Mouse (Mus musculus) left cerebral cortex, adult 2 months (tissue): ENCODE data around the gene Cnn1. TPM values are rescaled to one million over a fixed set of nuclear protein-coding genes. Genes with fewer than 3 reads are reported as not detected.
"Not testable (repeated sequence)": the region's sequence is repeated elsewhere in the genome, so short reads cannot be mapped to it uniquely, and the experiment has no call there.

Source experiments
- DNase-seq, 2 experiments: peaks; one replicate each; pipeline ENCODE4 v3.0.0; 2021 to 2022; ENCODE audit warnings: low spot score in 2 of 2, mixed read lengths in 1 of 2; ENCODE audit errors: extremely low spot score in 1 of 2
- H3K27ac ChIP-seq: fragments of 200-600 bp; 2 replicates; pipeline ENCODE4 v1.8.1; 2022
- H3K4me3 ChIP-seq: fragments of 200-600 bp; 2 replicates; pipeline ENCODE4 v1.8.1; 2022
- CTCF ChIP-seq: fragments of 200-600 bp; IDR thresholded peaks from 2 replicates; pipeline ENCODE4 v1.8.1; 2022; ENCODE audit warnings: antibody characterized with exemption, mild to moderate bottlenecking, moderate library complexity
- intact Hi-C: fragments of 180-260 bp; cut with DNase I; formaldehyde crosslinking; loops from one replicate; pipeline ENCODE4 v1.15.1; 2025
- total RNA-seq, 2 experiments: library from RNA; stranded (reverse); gene quantifications; 2 replicates each; pipeline ENCODE4 v1.2.3; 2021

Gene Cnn1
- total RNA-seq, 2 experiments from 2014 or later = 0.41 to 1.3 TPM

DNA sequence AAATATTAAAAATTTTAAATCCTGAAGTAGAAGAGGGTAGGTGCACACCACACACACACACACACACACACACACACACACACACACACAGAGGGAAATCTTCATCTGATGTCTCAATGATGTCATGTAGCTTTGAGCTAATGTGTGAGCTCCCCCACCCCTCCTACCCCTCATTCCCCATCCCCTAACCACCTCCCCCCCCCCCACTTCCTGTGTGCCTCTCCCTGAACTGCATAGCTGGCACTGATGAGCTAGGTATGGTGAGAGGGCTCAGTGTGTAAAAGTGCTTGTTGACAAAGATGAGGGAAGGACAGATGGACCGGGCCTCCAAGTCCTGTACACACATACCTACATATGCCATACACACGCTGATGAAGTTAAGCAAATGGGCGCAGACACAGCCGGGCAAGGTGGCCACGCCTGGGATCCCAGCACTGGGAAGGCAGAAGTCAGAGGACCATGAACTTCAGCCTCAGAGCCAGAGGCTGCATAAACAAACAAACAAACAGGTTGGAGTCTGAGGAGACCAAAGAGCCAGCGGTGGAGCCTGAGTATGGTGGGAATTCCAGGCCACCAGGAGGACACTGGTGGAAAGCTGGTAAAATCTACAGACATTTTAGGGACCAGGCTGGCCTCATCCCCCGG, 35.4 kb downstream of the Cnn1 start:
- DNase-seq = no peak
- no peak overlapping the region for H3K27ac ChIP-seq
- no peak overlapping the region for H3K4me3 ChIP-seq
- intact Hi-C loops = no loop called here
- no peak for TF ChIP-seq CTCF

DNA sequence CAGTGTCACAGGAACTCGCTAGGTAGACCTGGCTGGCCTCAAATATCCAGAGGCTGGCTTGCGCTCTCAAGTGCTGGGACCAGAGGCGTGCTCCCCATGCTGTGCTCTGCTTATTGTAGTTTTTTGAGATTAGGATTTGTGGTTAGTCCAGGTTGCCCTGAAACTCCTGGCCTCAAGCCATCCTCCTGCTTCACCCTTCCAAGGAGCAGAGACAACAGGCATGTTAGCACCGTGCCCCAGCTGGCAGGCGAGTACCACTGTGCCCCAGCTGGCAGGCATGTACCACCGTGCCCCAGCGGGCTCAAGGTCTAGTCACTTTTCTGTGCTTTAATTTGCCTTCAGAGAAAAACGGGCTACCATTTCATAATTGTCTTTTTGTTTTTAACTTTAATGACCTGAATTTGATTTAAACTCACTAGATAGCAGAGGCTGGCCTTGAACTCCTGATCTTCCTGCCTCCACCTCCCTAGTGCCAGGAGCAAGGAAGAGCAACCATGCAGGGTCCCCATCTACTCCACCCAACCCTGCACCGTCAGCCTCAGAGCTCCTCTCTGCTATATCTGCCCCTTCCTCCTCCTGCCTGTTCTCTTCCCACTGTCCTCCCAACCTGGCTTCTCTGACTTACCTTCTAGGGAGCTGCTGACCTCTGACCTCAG, 36.1 kb downstream of the Cnn1 start:
- DNase-seq = no peak
- Histone ChIP-seq H3K4me3 (no peak overlapping the region), H3K27ac (no peak overlapping the region)
- intact Hi-C loops = no loop called here
- TF ChIP-seq CTCF = no peak

DNA sequence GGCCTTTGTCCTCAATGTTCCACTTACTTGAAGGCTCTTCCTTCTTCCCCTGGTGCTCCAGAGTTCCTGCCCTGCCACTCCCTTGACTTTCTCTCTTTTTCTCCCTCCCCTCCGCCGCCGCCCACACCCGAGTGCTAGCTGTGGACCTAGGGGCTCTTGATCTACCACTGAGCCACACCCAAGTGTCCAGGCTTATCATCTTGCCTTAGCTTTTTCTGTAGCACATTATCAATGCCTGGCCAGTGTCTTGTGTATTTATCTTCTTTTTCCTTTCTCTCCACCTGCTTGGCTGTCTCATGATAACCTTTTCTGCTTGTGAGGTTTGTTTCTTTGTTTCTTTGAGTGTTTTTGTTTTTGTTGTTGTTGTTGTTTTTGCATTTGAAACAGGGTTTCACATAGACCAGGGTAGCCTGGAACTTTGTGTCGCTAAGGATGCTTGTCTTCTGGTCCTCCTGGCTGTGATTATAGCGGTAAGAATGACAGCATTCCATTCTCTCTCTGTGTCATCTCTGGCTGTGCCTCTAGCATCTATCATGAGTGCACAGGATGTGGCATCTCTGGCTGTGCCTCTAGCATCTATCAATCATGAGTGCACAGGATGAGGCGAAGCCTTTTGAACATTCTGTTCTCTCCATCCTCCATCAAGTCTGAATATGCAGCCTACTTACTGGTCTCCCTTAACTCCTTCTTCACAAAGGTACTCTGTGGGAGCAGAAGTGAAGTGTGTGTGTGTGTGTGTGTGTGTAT, 36.8 kb downstream of the Cnn1 start, which contains the start of gene Acp5:
Acp5 (minus strand) TSS at position 68 of the 747 bp plus-strand sequence.
- intact Hi-C loops = no loop called here
- no peak for TF ChIP-seq CTCF
- Histone ChIP-seq H3K27ac (no peak within 1 kb of the TSS), H3K4me3 (no peak within 1 kb of the TSS)
- DNase-seq = no peak

DNA sequence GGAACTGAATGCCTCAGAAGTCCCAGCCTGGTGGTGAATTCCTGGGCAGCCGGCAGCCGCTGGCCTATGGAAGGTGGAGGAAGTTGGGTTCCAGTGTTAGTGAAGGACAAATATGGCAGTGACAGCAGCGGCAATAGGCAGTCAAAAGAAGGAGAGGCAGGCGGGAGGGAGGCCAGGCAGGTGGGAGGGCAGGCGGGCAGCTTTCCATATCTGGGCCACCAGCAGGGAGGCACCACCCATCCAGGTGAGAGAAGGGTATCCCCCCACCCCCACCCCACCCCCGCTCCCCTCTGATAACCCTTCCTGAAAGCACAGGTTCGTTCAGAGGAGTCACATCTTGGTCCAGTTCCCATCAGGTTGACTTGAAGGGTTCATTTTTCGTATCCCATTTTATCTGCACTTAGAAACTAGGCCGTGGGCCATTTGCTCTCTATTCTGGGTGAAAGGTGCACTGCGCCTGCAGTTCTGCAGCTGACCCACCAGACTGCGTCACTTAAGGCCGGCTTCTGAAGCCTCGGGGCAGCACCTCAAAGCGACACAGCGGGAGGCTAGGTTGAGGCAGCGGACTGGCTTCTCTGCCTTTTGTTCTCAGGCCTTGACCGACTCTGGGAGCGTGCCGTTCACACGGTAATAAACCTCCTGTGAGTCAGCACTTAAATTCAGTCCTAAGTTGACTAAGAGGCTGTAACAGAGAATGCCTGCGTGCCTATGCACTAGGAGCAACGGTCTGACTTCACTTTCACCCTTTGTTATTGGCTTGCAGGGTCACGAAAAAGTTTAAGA, 37.9 kb downstream of the Cnn1 start:
- DNase-seq = no peak
- TF ChIP-seq CTCF = no peak
- no peak overlapping the region for H3K27ac ChIP-seq
- intact Hi-C loops = no loop called here
- H3K4me3 ChIP-seq = no peak overlapping the region

- no peak overlapping the region for H3K27ac ChIP-seq
- H3K4me3 ChIP-seq = no peak overlapping the region
- peak; percentile 90 for TF ChIP-seq CTCF
- no peak for DNase-seq
- intact Hi-C loops = no loop called here
These were observed 39.5 kb downstream of the Cnn1 start for GRCm38 (mm10) chr9:22138480-22138879.

- Histone ChIP-seq H3K4me3 (no peak overlapping the region), H3K27ac (no peak overlapping the region)
- TF ChIP-seq CTCF = no peak
- DNase-seq = no peak
- intact Hi-C loops = no loop called here
These were observed 40.7 kb downstream of the Cnn1 start for GRCm38 (mm10) chr9:22139746-22140145.

- DNase-seq = peak; percentile 82 to 91
- peak; percentile 97 for TF ChIP-seq CTCF
- intact Hi-C loops = loop anchor here (1.0 kb wide), 2 partner anchors 25 to 77 kb away; no protein-coding TSS in a partner anchor
- Histone ChIP-seq H3K27ac (no peak overlapping the region), H3K4me3 (no peak overlapping the region)
These were observed 44.4 kb downstream of the Cnn1 start for GRCm38 (mm10) chr9:22143108-22144037.

DNA sequence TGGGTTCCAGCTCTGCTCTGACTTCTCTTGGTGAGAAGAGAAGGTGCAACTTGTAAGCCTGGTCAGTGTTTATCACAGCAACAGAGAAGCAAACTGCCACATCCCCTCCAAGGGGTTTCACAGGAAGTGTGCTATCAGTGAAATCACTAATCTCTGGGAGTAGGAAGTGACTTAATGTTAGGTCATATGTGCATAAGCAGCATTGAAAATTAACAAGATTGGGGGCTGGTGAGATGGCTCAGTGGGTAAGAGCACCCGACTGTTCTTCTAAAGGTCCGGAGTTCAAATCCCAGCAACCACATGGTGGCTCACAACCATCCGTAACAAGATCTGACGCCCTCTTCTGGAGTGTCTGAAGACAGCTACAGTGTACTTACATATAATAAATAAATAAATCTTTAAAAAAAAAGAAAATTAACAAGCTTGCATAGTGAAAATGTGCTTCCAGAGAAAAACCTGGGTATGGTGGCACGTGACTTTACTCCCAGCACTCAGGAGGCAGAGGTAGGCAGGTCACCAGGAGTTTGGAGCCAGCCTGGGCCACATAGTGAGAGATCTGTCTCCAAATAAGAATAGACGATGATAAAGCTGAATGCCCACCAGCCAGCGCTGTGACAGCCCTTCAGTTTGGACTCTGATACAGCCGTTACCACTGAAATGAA, 45.4 kb downstream of the Cnn1 start:
- H3K27ac ChIP-seq = no peak overlapping the region
- H3K4me3 ChIP-seq = no peak overlapping the region
- intact Hi-C loops = no loop called here
- no peak for TF ChIP-seq CTCF
- DNase-seq = no peak

DNA sequence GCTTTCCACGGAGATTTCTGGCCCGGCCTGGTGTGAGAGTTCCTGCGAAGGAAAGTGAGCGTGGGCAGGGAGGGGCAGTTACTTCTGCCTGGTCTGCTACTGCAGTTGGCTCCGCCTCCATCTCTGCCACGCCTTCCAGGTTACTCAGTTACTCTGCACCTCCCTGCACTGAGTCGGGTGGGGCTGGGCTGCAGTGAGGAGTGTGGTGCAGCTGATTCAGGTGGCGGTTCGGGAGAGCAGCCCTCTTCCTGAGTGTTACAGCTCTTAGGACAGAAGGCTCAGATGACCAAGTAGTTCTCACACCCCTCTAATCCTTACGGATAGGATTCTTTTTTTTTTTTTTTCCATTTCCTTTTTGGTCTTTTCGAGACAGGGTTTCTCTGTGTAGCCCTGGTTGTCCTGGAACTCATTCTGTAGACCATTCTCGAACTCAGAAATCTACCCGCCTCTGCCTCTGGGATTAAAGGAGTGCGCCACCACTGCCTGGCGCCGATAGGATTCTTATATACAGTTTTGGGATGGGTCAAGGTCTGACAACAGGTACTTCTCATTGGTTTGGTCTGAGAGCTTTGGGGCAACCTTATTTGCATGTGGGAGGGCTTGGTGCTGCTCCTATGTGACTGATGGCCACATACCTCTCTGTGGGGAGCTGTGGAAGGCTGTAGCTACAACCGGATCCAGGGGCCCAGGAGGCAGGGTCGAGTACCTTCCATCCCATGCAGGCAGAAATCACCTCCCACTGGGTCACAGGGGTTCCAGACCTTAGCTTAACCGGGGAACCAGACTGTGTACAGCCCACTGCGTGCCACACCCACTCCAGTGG, 50.6 kb downstream of the Cnn1 start:
- intact Hi-C loops = loop anchor here (5.0 to 10.0 kb wide), 2 partner anchors 172 to 545 kb away; no protein-coding TSS in a partner anchor
- Histone ChIP-seq H3K27ac (no peak overlapping the region), H3K4me3 (no peak overlapping the region)
- no peak for DNase-seq
- TF ChIP-seq CTCF = no peak

- intact Hi-C loops = loop anchor here (10.0 kb wide), 1 partner anchor 545 kb away; no protein-coding TSS in a partner anchor
- H3K27ac ChIP-seq, DNase-seq, H3K4me3 ChIP-seq: not testable (repeated sequence)
These were observed 51.3 kb downstream of the Cnn1 start for GRCm38 (mm10) chr9:22150249-22150693.
